9 mouse cellular contexts compared by ENCODE assay signal in the genomic region with DNA sequence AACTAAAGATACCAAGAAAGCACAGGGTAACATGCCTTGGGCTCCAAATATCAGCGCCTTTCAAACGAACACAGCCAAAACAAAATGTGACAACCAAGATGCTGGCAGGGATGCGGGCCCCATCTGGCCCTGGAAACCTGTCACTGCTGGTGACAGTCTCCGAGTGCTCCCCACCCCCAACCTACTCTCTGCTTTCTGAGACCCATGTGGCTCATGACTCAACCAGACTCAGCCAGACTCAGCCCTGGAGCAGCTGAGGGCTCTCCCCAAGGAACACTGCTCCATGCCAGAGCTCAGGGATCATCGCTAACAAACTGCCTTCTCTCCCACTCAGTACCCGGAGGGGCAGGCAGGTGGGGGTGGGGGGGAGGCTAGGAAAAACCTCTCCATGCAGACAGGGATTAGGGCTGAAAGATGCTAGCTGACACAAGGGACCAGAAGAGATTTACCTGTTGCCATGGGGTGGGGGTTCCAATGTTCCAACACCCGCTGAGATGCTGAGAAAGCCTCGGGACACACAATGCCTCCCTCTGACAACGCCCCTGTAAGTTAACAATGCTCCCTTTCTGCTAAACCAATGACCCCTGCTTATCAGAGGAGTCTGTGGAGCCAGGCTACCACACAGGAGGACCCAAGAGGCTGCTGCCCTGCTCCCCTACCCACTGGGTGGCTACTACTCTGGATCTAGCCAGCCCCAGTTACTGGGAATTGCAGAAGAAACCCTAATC.
DNase-seq lines count a peak whose midpoint lies in the region; ATAC-seq and TF ChIP-seq lines count a peak whose summit lies in the region.
"Had no signal": no experiment of that assay in that cellular context is flagged by ENCODE, and none has a peak within 500 bp of the region (broad histone marks: within the 10 kb centered on the region; RNA-seq: fewer than 3 reads in every experiment).

No protein-coding gene starts in this region.

- DNase-seq in ES-E14 (ENCODE audit: low read depth, low spot score): no peak
- DNase-seq in adrenal gland, postnatal 14 days: peak; percentile 63
- peak; percentile 50 to 58 for DNase-seq in layer of hippocampus, postnatal 25 days (ENCODE audit: extremely low spot score in 1 of 2, low spot score in 1 of 2)
- peak; percentile 39 for DNase-seq in retina, postnatal 7 days (ENCODE audit: low read depth, low spot score)
- no peak for DNase-seq in gastrocnemius, postnatal 25 days
- DNase-seq in kidney, adult 9 months: no peak

- H3K27ac ChIP-seq in ES-E14 (ENCODE audit: insufficient read depth, low read depth, low read length, poor library complexity, severe bottlenecking): peak overlapping the region; percentile 48
- peak overlapping the region; percentile 86 for H3K27ac ChIP-seq in forebrain, embryonic 13.5 days

- H3K4me1 ChIP-seq in ES-E14 (ENCODE audit: control insufficient read depth in 2 of 2, insufficient read depth in 2 of 2, low read length in 2 of 2, poor library complexity in 1 of 2): peaks cover 6 to 37% of the 10 kb centered on the region in 2 experiments; a peak in 3 of 4 replicates
- H3K4me1 ChIP-seq in forebrain, embryonic 13.5 days: peaks cover 45% of the 10 kb centered on the region

- 16% methylated on average over 9 of the region's 9 CpGs for WGBS in forebrain, embryonic 13.5 days

- no peaks in the 10 kb centered on the region; the same call in 1 of the 2 replicates for H3K36me3 ChIP-seq in ES-E14 (ENCODE audit: control insufficient read depth, insufficient read depth, low read length, poor library complexity, severe bottlenecking)
- no peaks in the 10 kb centered on the region for H3K36me3 ChIP-seq in forebrain, embryonic 13.5 days (ENCODE audit: poor library complexity, severe bottlenecking)

- no peak overlapping the region for H3K4me3 ChIP-seq in ES-E14 (ENCODE audit: insufficient read depth in 1 of 2, low read depth in 1 of 2, low read length in 2 of 2, poor library complexity in 1 of 2, severe bottlenecking in 1 of 2)
- no peak overlapping the region for H3K4me3 ChIP-seq in forebrain, embryonic 13.5 days
- H3K4me3 ChIP-seq: erythroblast, embryonic 14.5 days; megakaryocyte, embryonic 14.5 days had no signal

- peak; percentile 93 for ATAC-seq in forebrain, embryonic 13.5 days

- in situ Hi-C loops in ES-E14 (cut with MboI; ENCODE audit: low sequenced_read_pairs in 2 of 2, unreplicated experiment in 2 of 2): no loop called here

- no peak overlapping the region for H3K4me2 ChIP-seq in forebrain, embryonic 13.5 days

- H3K9ac ChIP-seq in ES-E14 (ENCODE audit: insufficient read depth, low read depth, low read length, poor library complexity, severe bottlenecking): no peak overlapping the region
- no peak overlapping the region for H3K9ac ChIP-seq in forebrain, embryonic 13.5 days

- H3K9me3 ChIP-seq in ES-E14 (ENCODE audit: control insufficient read depth, insufficient read depth, low read depth, low read length): no peaks in the 10 kb centered on the region
- no peaks in the 10 kb centered on the region for H3K9me3 ChIP-seq in forebrain, embryonic 13.5 days (replicated peaks)
- H3K9me3 ChIP-seq: megakaryocyte, embryonic 14.5 days had no signal

- H3K27me3 ChIP-seq in forebrain, embryonic 13.5 days: no peaks in the 10 kb centered on the region
- H3K27me3 ChIP-seq: megakaryocyte, embryonic 14.5 days had no signal

TF ChIP-seq in ES-E14, 5 proteins besides CTCF, POLR2A, EP300 and RAD21:
- TF ChIP-seq CHD2 (IDR thresholded peaks at IDR 0.05; ENCODE audit: low read depth, low read length) (no peak), MAFK (IDR thresholded peaks at IDR 0.05; ENCODE audit: insufficient read depth, low read depth, low read length) (no peak), ZNF384 (IDR thresholded peaks at IDR 0.05; ENCODE audit: low read depth, low read length) (no peak), HCFC1 (IDR thresholded peaks at IDR 0.05; ENCODE audit: borderline replicate concordance, insufficient read depth, low read length) (no peak), ZC3H11A (IDR thresholded peaks at IDR 0.05; ENCODE audit: borderline replicate concordance, low read depth, low read length) (no peak)

Comparison
In these comparisons a context has a peak if more than half of its experiments do, and no peak if none do; other contexts are left out.
1. DNase-seq: peak in adrenal gland, postnatal 14 days (single experiment), layer of hippocampus, postnatal 25 days (2 of 2) and retina, postnatal 7 days (single experiment); none in ES-E14 (single experiment), gastrocnemius, postnatal 25 days (single experiment) and kidney, adult 9 months (single experiment).